Mouse (Mus musculus) midbrain, embryonic 14.5 days (tissue): Measurements from ENCODE around the gene Wnk2. TPM values are rescaled to one million over a fixed set of nuclear protein-coding genes. Genes with fewer than 3 reads are reported as not detected.
A peak's percentile ranks its signal among the peaks of the same experiment; 100 is the strongest.

ENCODE experiments used
- ATAC-seq: fragments of 200-750 bp; cut with Nextera tagmentation; 2 replicates; pipeline ENCODE4 v1.8.0; 2017; ENCODE audit warnings: moderate number of reproducible peaks, moderate library complexity; ENCODE audit not compliant: low FRiP score, low TSS enrichment
- DNase-seq: peaks from one replicate; pipeline ENCODE4 v3.0.0-alpha.2; 2015
- H3K27ac ChIP-seq: fragments of 300-500 bp; sonication (generic); replicated peaks from 2 replicates; pipeline ENCODE4 v1.5.1; 2014; ENCODE audit warnings: mild to moderate bottlenecking, low read depth, low read length, moderate library complexity
- H3K27me3 ChIP-seq: fragments of 300-500 bp; sonication (generic); 2 replicates; pipeline ENCODE4 v1.6.1; 2014; ENCODE audit warnings: low read length, control low read depth, mixed read lengths; ENCODE audit not compliant: control insufficient read depth, insufficient read depth
- H3K36me3 ChIP-seq: fragments of 300-500 bp; sonication (generic); 2 replicates; pipeline ENCODE4 v1.6.1; 2014; ENCODE audit warnings: low read length, control low read depth; ENCODE audit not compliant: control insufficient read depth, insufficient read depth
- H3K4me1 ChIP-seq: fragments of 300-500 bp; sonication (generic); 2 replicates; pipeline ENCODE4 v1.6.1; 2014; ENCODE audit warnings: mild to moderate bottlenecking, antibody characterized with exemption, low read length, control low read depth; ENCODE audit not compliant: control insufficient read depth, insufficient read depth
- H3K4me2 ChIP-seq: fragments of 300-500 bp; sonication (generic); 2 replicates; pipeline ENCODE4 v1.6.1; 2014; ENCODE audit warnings: mild to moderate bottlenecking, low read length, moderate library complexity
- H3K4me3 ChIP-seq: fragments of 300-500 bp; sonication (generic); replicated peaks from 2 replicates; pipeline ENCODE4 v1.5.1; 2014; ENCODE audit warnings: low read depth, low read length
- H3K9ac ChIP-seq: fragments of 300-500 bp; sonication (generic); replicated peaks from 2 replicates; pipeline ENCODE4 v1.6.1; 2014; ENCODE audit warnings: mild to moderate bottlenecking, low read length, moderate library complexity
- H3K9me3 ChIP-seq: fragments of 300-500 bp; sonication (generic); 2 replicates; pipeline ENCODE4 v1.6.1; 2016; ENCODE audit warnings: low read length, control low read depth, mixed read lengths; ENCODE audit not compliant: control insufficient read depth
- WGBS: fragments of 180-500 bp; shearing (Covaris S2); extraction: QIAGEN DNeasy Blood & Tissue Kit; methylation state at CpG from one replicate; pipeline ENCODE4 v1.1.7; 2014; 5-methylcytosine and 5-hydroxymethylcytosine counted together
- polyA plus RNA-seq: library from polyadenylated mRNA; unstranded; fragments of >200 nt; fragmentation: Nextera tagmentation; extraction: Ambion mirVana; gene quantifications from 2 replicates; pipeline ENCODE4 v1.2.1, GENCODE M21; 2014

Gene Wnk2
- polyA plus RNA-seq, 1 experiment from 2014 or later: 27.1 TPM

- H3K27ac ChIP-seq: no peak overlapping the region
- ATAC-seq: no peak
- peaks cover 15% of the 10 kb centered on the region; the same call in 1 of the 2 replicates for H3K4me1 ChIP-seq
- H3K4me3 ChIP-seq: no peak overlapping the region
- H3K9ac ChIP-seq: no peak overlapping the region
- no peaks in the 10 kb centered on the region for H3K36me3 ChIP-seq
- 9% methylated on average over 1 of the region's 1 CpGs for WGBS
- no peak overlapping the region for H3K4me2 ChIP-seq
- DNase-seq: peak; percentile 43
- H3K27me3 ChIP-seq: no peaks in the 10 kb centered on the region
- H3K9me3 ChIP-seq: no peaks in the 10 kb centered on the region
Measured at GRCm38 (mm10) chr13:49025521-49025920, 122.3 kb downstream of the Wnk2 start.

GRCm38 (mm10) chr13:49024763-49025162 lies 123.1 kb downstream of the Wnk2 start:
- DNase-seq (no peak), ATAC-seq (no peak)
- Histone ChIP-seq H3K4me3 (no peak overlapping the region), H3K27me3 (no peaks in the 10 kb centered on the region), H3K9me3 (no peaks in the 10 kb centered on the region), H3K4me1 (peaks cover 19% of the 10 kb centered on the region), H3K9ac (no peak overlapping the region), H3K27ac (no peak overlapping the region), H3K36me3 (no peaks in the 10 kb centered on the region), H3K4me2 (no peak overlapping the region)
- WGBS: 17% methylated on average over 12 of the region's 12 CpGs

- Histone ChIP-seq H3K4me2 (no peak overlapping the region), H3K4me3 (no peak overlapping the region), H3K4me1 (peaks cover 9% of the 10 kb centered on the region; the same call in 1 of the 2 replicates), H3K27ac (no peak overlapping the region), H3K36me3 (no peaks in the 10 kb centered on the region), H3K9me3 (no peaks in the 10 kb centered on the region), H3K27me3 (no peaks in the 10 kb centered on the region), H3K9ac (no peak overlapping the region)
- WGBS: 72% methylated on average over 3 of the region's 3 CpGs
- DNase-seq: no peak
- ATAC-seq: no peak
Measured at GRCm38 (mm10) chr13:49021693-49022092, 126.1 kb downstream of the Wnk2 start.

- H3K9me3 ChIP-seq: no peaks in the 10 kb centered on the region
- H3K4me1 ChIP-seq: peaks cover 22% of the 10 kb centered on the region
- 36% methylated on average over 5 of the region's 5 CpGs for WGBS
- H3K27ac ChIP-seq: no peak overlapping the region
- no peak for ATAC-seq
- no peak overlapping the region for H3K9ac ChIP-seq
- no peak overlapping the region for H3K4me3 ChIP-seq
- H3K27me3 ChIP-seq: no peaks in the 10 kb centered on the region
- H3K4me2 ChIP-seq: no peak overlapping the region
- no peaks in the 10 kb centered on the region for H3K36me3 ChIP-seq
- DNase-seq: peak; percentile 53
Measured at GRCm38 (mm10) chr13:49020152-49020551, 127.7 kb downstream of the Wnk2 start.

GRCm38 (mm10) chr13:49017375-49017774 lies 130.4 kb downstream of the Wnk2 start:
- Histone ChIP-seq H3K4me2 (no peak overlapping the region), H3K4me1 (peaks cover 19% of the 10 kb centered on the region), H3K27me3 (no peaks in the 10 kb centered on the region), H3K27ac (no peak overlapping the region), H3K4me3 (no peak overlapping the region), H3K9me3 (no peaks in the 10 kb centered on the region), H3K9ac (no peak overlapping the region), H3K36me3 (no peaks in the 10 kb centered on the region)
- ATAC-seq (no peak), DNase-seq (no peak)
- WGBS: 94% methylated on average over 1 of the region's 1 CpGs

GRCm38 (mm10) chr13:49016311-49016761 lies 131.5 kb downstream of the Wnk2 start:
- no peaks in the 10 kb centered on the region for H3K36me3 ChIP-seq
- no peaks in the 10 kb centered on the region for H3K9me3 ChIP-seq
- under 1% methylated on average over 16 of the region's 16 CpGs for WGBS
- H3K27me3 ChIP-seq: no peaks in the 10 kb centered on the region
- peak overlapping the region; percentile 10; the same call in 1 of the 2 replicates for H3K4me3 ChIP-seq
- ATAC-seq: peak; percentile 91
- peak overlapping the region; percentile 6 for H3K9ac ChIP-seq
- peak overlapping the region; percentile 90 for H3K27ac ChIP-seq
- peak; percentile 90 for DNase-seq
- peaks cover 19% of the 10 kb centered on the region for H3K4me1 ChIP-seq
- H3K4me2 ChIP-seq: peak overlapping the region; percentile 45

GRCm38 (mm10) chr13:49015366-49016306 lies 132.2 kb downstream of the Wnk2 start:
- WGBS: 2% methylated on average over 30 of the region's 30 CpGs
- DNase-seq: peak; percentile 79
- no peaks in the 10 kb centered on the region for H3K36me3 ChIP-seq
- H3K27me3 ChIP-seq: no peaks in the 10 kb centered on the region
- peak; percentile 43 for ATAC-seq
- H3K4me1 ChIP-seq: peaks cover 19% of the 10 kb centered on the region
- peak overlapping the region; percentile 6 for H3K9ac ChIP-seq
- H3K4me2 ChIP-seq: peak overlapping the region; percentile 45
- peak overlapping the region; percentile 90 for H3K27ac ChIP-seq
- peak overlapping the region; percentile 10; the same call in 1 of the 2 replicates for H3K4me3 ChIP-seq
- no peaks in the 10 kb centered on the region for H3K9me3 ChIP-seq

GRCm38 (mm10) chr13:49013206-49013794 lies 134.5 kb downstream of the Wnk2 start:
- peaks cover 16% of the 10 kb centered on the region for H3K4me1 ChIP-seq
- no peak overlapping the region for H3K4me2 ChIP-seq
- no peaks in the 10 kb centered on the region for H3K27me3 ChIP-seq
- ATAC-seq (no peak), DNase-seq (no peak)
- no peaks in the 10 kb centered on the region for H3K9me3 ChIP-seq
- no peak overlapping the region for H3K4me3 ChIP-seq
- H3K36me3 ChIP-seq: no peaks in the 10 kb centered on the region
- no peak overlapping the region for H3K9ac ChIP-seq
- H3K27ac ChIP-seq: no peak overlapping the region
- 26% methylated on average over 5 of the region's 5 CpGs for WGBS
